Comparison of ENCODE assay signal across 19 mouse cellular contexts in genomic region chr11:3242395-3242794, GRCm38 (mm10). TPM values are rescaled to one million over a fixed set of nuclear protein-coding genes. Genes with fewer than 3 reads are reported as not detected.
A peak's percentile ranks its signal among the peaks of the same experiment; 100 is the strongest.
DNase-seq lines count a peak whose midpoint lies in the region; ATAC-seq and TF ChIP-seq lines count a peak whose summit lies in the region.
"Had no signal": no experiment of that assay in that cellular context is flagged by ENCODE, and none has a peak within 500 bp of the region (broad histone marks: within the 10 kb centered on the region; RNA-seq: fewer than 3 reads in every experiment).

No protein-coding gene starts in this region.

- peaks cover 86% of the 10 kb centered on the region for H3K36me3 ChIP-seq in heart, embryonic 12.5 days
- peaks cover 0 to 66% of the 10 kb centered on the region in 2 experiments; a peak in 3 of 4 replicates for H3K36me3 ChIP-seq in MEL (ENCODE audit: control insufficient read depth in 1 of 2, insufficient read depth in 2 of 2, low read length in 2 of 2)

- H3K79me2 ChIP-seq in MEL (ENCODE audit: control insufficient read depth, insufficient read depth, low read length, poor library complexity), result no peaks in the 10 kb centered on the region

- H3K9ac ChIP-seq in heart, embryonic 12.5 days, result no peak overlapping the region
- no peak overlapping the region for H3K9ac ChIP-seq in MEL (ENCODE audit: control insufficient read depth, low read depth, low read length, poor library complexity, severe bottlenecking)

- TF ChIP-seq EP300 in MEL (IDR thresholded peaks at IDR 0.05; ENCODE audit: low read depth in 1 of 2, low read length in 2 of 2), result no peak

- 93% methylated on average over 7 of the region's 7 CpGs for WGBS in heart, embryonic 12.5 days

- TF ChIP-seq CTCF in MEL (IDR thresholded peaks at IDR 0.05 in 2 of 3, conservative IDR thresholded peaks at IDR 0.05 in 1 of 3; ENCODE audit: control insufficient read depth in 1 of 3, insufficient read depth in 1 of 3, low read depth in 2 of 3, low read length in 3 of 3, poor library complexity in 1 of 3, severe bottlenecking in 1 of 3), result no peak

- H3K9me3 ChIP-seq in heart, embryonic 12.5 days (replicated peaks), result no peaks in the 10 kb centered on the region; the same call in 1 of the 2 replicates
- no peaks in the 10 kb centered on the region for H3K9me3 ChIP-seq in MEL (replicated peaks; ENCODE audit: insufficient read depth, low read length)

- no peak for ATAC-seq in heart, embryonic 12.5 days (ENCODE audit: insufficient number of reproducible peaks, low FRiP score)
- ATAC-seq: activated CD4-positive, CD25-positive, alpha-beta regulatory T cell, adult 4 months; CD4-positive, CD25-positive, alpha-beta regulatory T cell, adult 4 months; Patski had no signal

- H3K4me3 ChIP-seq in heart, embryonic 12.5 days, result no peak overlapping the region
- no peak overlapping the region for H3K4me3 ChIP-seq in MEL (ENCODE audit: control insufficient read depth in 1 of 2, insufficient read depth in 1 of 2, low read depth in 2 of 2, low read length in 2 of 2)

- peak; percentile 79 for DNase-seq in heart, adult 11 months
- DNase-seq in MEL (ENCODE audit: low read depth, low spot score) (no peak), liver (no peak)
- DNase-seq: adrenal gland, adult 2 months; adrenal gland, adult 8-10 months; adrenal gland, postnatal 10 days; adrenal gland, postnatal 14 days; adrenal gland, postnatal 25 days; adrenal gland, postnatal 36 days; B cell, adult 2 months; cerebellum, adult 11 months; cerebellum, adult 11-12 months; cerebellum, adult 18-20 months; cerebellum, adult 2 months had no signal

- H3K4me2 ChIP-seq in heart, embryonic 12.5 days, result no peak overlapping the region

- no peak for TF ChIP-seq RAD21 in MEL (IDR thresholded peaks at IDR 0.05; ENCODE audit: low read depth, low read length)

- TF ChIP-seq POLR2A in MEL (IDR thresholded peaks at IDR 0.05; ENCODE audit: control insufficient read depth in 1 of 2, insufficient read depth in 1 of 2, low read depth in 1 of 2, low read length in 2 of 2, poor library complexity in 1 of 2), result peak in 1 of 2 experiments; percentile 18; a peak in 1 of 4 replicates

- H3K4me1 ChIP-seq in heart, embryonic 12.5 days (replicated peaks), result peaks cover under 1% of the 10 kb centered on the region; the same call in 1 of the 2 replicates
- no peaks in the 10 kb centered on the region for H3K4me1 ChIP-seq in MEL (ENCODE audit: control insufficient read depth in 1 of 2, insufficient read depth in 2 of 2, low read length in 2 of 2)

- no peak overlapping the region for H3K27ac ChIP-seq in heart, embryonic 12.5 days (ENCODE audit: poor library complexity, severe bottlenecking)
- H3K27ac ChIP-seq in MEL (ENCODE audit: control insufficient read depth, low read depth, low read length), result no peak overlapping the region

- H3K27me3 ChIP-seq in heart, embryonic 12.5 days (replicated peaks), result no peaks in the 10 kb centered on the region
- no peaks in the 10 kb centered on the region for H3K27me3 ChIP-seq in MEL (ENCODE audit: control insufficient read depth in 1 of 2, insufficient read depth in 2 of 2, low read length in 2 of 2)
- H3K27me3 ChIP-seq: CH12.LX, Patski had no signal

TF ChIP-seq in MEL, 35 proteins besides CTCF, POLR2A, EP300 and RAD21:
- TF ChIP-seq MAFK (IDR thresholded peaks at IDR 0.05; ENCODE audit: borderline replicate concordance, low read depth, low read length) (no peak), CHD1 (IDR thresholded peaks at IDR 0.05; ENCODE audit: low read depth, low read length) (no peak), CHD2 (IDR thresholded peaks at IDR 0.05; ENCODE audit: low read length) (no peak), MAX (IDR thresholded peaks at IDR 0.05; ENCODE audit: low read length) (no peak), POLR2AphosphoS2 (IDR thresholded peaks at IDR 0.05; ENCODE audit: low read length) (peak; percentile 55; the same call in 1 of the 2 replicates), TCF12 (IDR thresholded peaks at IDR 0.05; ENCODE audit: low read depth, low read length) (no peak), ZKSCAN1 (IDR thresholded peaks at IDR 0.05; ENCODE audit: low read depth, low read length) (no peak), MYB (IDR thresholded peaks at IDR 0.05; ENCODE audit: low read depth, low read length) (0 out of 2 replicates have a peak, but pooled peaks have one; percentile 13), KAT2A (conservative IDR thresholded peaks at IDR 0.05; ENCODE audit: low read depth, low read length) (no peak), ZMIZ1 (IDR thresholded peaks at IDR 0.05; ENCODE audit: low read depth, low read length) (0 out of 2 replicates have a peak, but pooled peaks have one; percentile 56)

RNA-seq across cellular contexts. Expression of gene Drg1, which starts 23.8 kb away (rescaled TPM):
- 159 and 171 TPM in 2 replicates for polyA plus RNA-seq in heart, embryonic 12.5 days (2016; fragmentation: Nextera tagmentation; extraction: Ambion mirVana)
- total RNA-seq in MEL (2012; rRNA removed), result 204 and 212 TPM in 2 replicates
- polyA plus RNA-seq in MEL (2012; ENCODE audit: insufficient read depth in 1 of 2, insufficient read length in 2 of 2, low read depth in 1 of 2, low replicate concordance in 2 of 2, missing spikeins in 1 of 2), result 1,000 to 10,000 TPM in 1 of 2 experiments, 100 to 1,000 TPM in 1; 161 to 1,664 TPM

RNA-seq across cellular contexts. Expression of gene Eif4enif1, which starts 40.2 kb away (rescaled TPM):
- polyA plus RNA-seq in heart, embryonic 12.5 days (2016; fragmentation: Nextera tagmentation; extraction: Ambion mirVana), result 37.4 and 39.9 TPM in 2 replicates
- total RNA-seq in MEL (2012; rRNA removed), result 42.8 and 59.6 TPM in 2 replicates
- polyA plus RNA-seq in MEL (2012; ENCODE audit: insufficient read depth in 1 of 2, insufficient read length in 2 of 2, low read depth in 1 of 2, low replicate concordance in 2 of 2, missing spikeins in 1 of 2), result 100 to 1,000 TPM; 103 to 235 TPM

RNA-seq across cellular contexts. Expression of gene Patz1, which starts 46.3 kb away (rescaled TPM):
- 35.6 and 39.5 TPM in 2 replicates for polyA plus RNA-seq in heart, embryonic 12.5 days (2016; fragmentation: Nextera tagmentation; extraction: Ambion mirVana)
- total RNA-seq in MEL (2012; rRNA removed), result 52.0 and 63.1 TPM in 2 replicates
- polyA plus RNA-seq in MEL (2012; ENCODE audit: insufficient read depth in 1 of 2, insufficient read length in 2 of 2, low read depth in 1 of 2, low replicate concordance in 2 of 2, missing spikeins in 1 of 2), result 10 to 100 TPM in 1 of 2 experiments, not detected in 1; 63.5 TPM

RNA-seq across cellular contexts. Expression of gene Sfi1, which starts 49.1 kb away (rescaled TPM):
- 12.8 and 13.8 TPM in 2 replicates for polyA plus RNA-seq in heart, embryonic 12.5 days (2016; fragmentation: Nextera tagmentation; extraction: Ambion mirVana)
- 49.8 and 50.8 TPM in 2 replicates for total RNA-seq in MEL (2012; rRNA removed)
- 100 to 1,000 TPM in 1 of 2 experiments, 10 to 100 TPM in 1; 83.6 to 180 TPM for polyA plus RNA-seq in MEL (2012; ENCODE audit: insufficient read depth in 1 of 2, insufficient read length in 2 of 2, low read depth in 1 of 2, low replicate concordance in 2 of 2, missing spikeins in 1 of 2)
